Mouse (Mus musculus): ENCODE data around the gene Tnrc6b. TPM values are rescaled to one million over a fixed set of nuclear protein-coding genes. Genes with fewer than 3 reads are reported as not detected.

The Tnrc6b gene
- 16.7 and 17.9 TPM in 2 replicates for polyA plus RNA-seq (2014; fragmentation: Nextera tagmentation; extraction: Ambion mirVana)

GRCm38 (mm10) chr15:80710608-80711363, at the start of gene Tnrc6b:
Tnrc6b (plus strand) TSS chr15:80711313.
- Histone ChIP-seq H3K36me3 (ENCODE audit: control insufficient read depth, insufficient read depth, low read length) (no peaks in the 10 kb centered on the region), H3K4me3 (ENCODE audit: low read depth, low read length) (peak within 1 kb of the TSS; percentile 99), H3K4me1 (ENCODE audit: control insufficient read depth, insufficient read depth, low read length) (peaks cover 12% of the 10 kb centered on the region), H3K9me3 (replicated peaks; ENCODE audit: control insufficient read depth, low read length) (no peaks in the 10 kb centered on the region), H3K4me2 (peak within 1 kb of the TSS; percentile 96), H3K27me3 (ENCODE audit: control insufficient read depth, insufficient read depth, low read length) (no peaks in the 10 kb centered on the region), H3K9ac (ENCODE audit: low read depth, low read length) (peak within 1 kb of the TSS; percentile 87), H3K27ac (ENCODE audit: low read depth, low read length) (peak within 1 kb of the TSS; percentile 78)
- under 1% methylated on average over 39 of the region's 39 CpGs for WGBS (ENCODE audit: insufficient replicate concordance)
- ATAC-seq (replicated peaks; ENCODE audit: insufficient number of reproducible peaks, low FRiP score, low TSS enrichment) = peak; percentile 98

- Histone ChIP-seq H3K27me3 (ENCODE audit: control insufficient read depth, insufficient read depth, low read length) (0 out of 2 replicates have a peak, but pooled peaks cover 4% of the 10 kb centered on the region), H3K27ac (ENCODE audit: low read depth, low read length) (no peak overlapping the region), H3K4me1 (ENCODE audit: control insufficient read depth, insufficient read depth, low read length) (0 out of 2 replicates have a peak, but pooled peaks cover 3% of the 10 kb centered on the region), H3K36me3 (ENCODE audit: control insufficient read depth, insufficient read depth, low read length) (no peaks in the 10 kb centered on the region), H3K9ac (ENCODE audit: low read depth, low read length) (no peak overlapping the region), H3K4me3 (ENCODE audit: low read depth, low read length) (no peak overlapping the region), H3K4me2 (no peak overlapping the region), H3K9me3 (replicated peaks; ENCODE audit: control insufficient read depth, low read length) (no peaks in the 10 kb centered on the region)
- no peak for ATAC-seq (replicated peaks; ENCODE audit: insufficient number of reproducible peaks, low FRiP score, low TSS enrichment)
- 54% methylated on average over 4 of the region's 4 CpGs for WGBS (ENCODE audit: insufficient replicate concordance)
These were observed 46.7 kb upstream of the Tnrc6b start for GRCm38 (mm10) chr15:80664444-80664843.

DNA sequence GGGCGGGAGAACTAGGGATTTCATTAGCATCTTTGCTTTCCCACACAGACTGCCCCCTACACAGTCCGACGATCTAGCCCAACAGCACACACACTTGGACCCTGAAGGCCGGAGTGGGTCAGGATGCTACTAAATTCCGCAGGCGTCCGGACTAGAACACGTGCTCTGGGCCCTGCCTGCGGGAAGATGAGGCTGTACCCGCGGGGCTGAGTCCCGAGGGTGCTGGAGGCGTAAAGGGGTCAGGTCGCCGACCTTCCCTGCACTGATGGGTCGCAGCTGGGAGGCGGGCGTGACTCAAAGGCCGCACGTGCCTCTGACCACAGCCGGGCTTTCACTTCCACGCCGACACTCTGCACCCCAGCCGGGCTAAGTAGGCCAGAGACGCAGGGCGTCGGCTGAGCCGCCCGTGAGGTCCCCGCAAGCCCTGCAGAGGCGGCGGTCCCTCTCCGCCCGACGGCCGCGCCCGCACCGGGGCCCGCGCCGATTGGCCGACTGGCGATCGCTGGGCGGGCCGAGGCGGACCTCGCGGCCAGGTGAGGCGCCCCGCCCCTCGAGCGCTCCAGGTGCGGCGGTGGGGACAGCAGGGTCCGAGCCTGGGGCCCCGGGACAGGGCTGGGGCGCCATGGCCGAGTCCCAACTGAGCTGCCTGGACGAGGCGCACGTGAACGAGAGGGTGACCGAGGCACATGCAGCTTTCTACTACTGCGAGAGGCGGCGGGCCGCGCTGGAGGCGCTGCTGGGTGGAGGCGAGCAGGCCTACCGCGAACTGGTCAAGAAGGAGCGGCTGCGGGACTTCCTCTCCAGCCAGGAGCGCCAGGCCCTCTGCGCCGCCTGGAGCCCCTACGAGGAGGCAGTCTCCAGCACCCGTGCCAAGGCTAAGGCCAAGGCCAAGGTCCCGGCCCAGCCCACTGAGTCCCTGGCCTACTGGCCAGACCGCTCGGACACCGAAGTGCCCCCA, 39.5 kb upstream of the Tnrc6b start, which contains the start of gene Fam83f:
Gene Fam83f (plus strand): TSS at position 553 of the 958 bp plus-strand sequence.
- peak; percentile 31; the same call in 1 of the 2 replicates for ATAC-seq (replicated peaks; ENCODE audit: insufficient number of reproducible peaks, low FRiP score, low TSS enrichment)
- H3K9ac ChIP-seq (ENCODE audit: low read depth, low read length) = peak within 1 kb of the TSS; percentile 63
- H3K4me2 ChIP-seq = peak within 1 kb of the TSS; percentile 89
- peak within 1 kb of the TSS; percentile 49 for H3K4me3 ChIP-seq (ENCODE audit: low read depth, low read length)
- peaks cover 47% of the 10 kb centered on the region for H3K27me3 ChIP-seq (ENCODE audit: control insufficient read depth, insufficient read depth, low read length)
- H3K27ac ChIP-seq (ENCODE audit: low read depth, low read length) = no peak within 1 kb of the TSS
- H3K9me3 ChIP-seq (replicated peaks; ENCODE audit: control insufficient read depth, low read length) = no peaks in the 10 kb centered on the region
- H3K4me1 ChIP-seq (ENCODE audit: control insufficient read depth, insufficient read depth, low read length) = peaks cover 6% of the 10 kb centered on the region; the same call in 1 of the 2 replicates
- H3K36me3 ChIP-seq (ENCODE audit: control insufficient read depth, insufficient read depth, low read length) = no peaks in the 10 kb centered on the region
- 5% methylated on average over 85 of the region's 85 CpGs for WGBS (ENCODE audit: insufficient replicate concordance)

DNA sequence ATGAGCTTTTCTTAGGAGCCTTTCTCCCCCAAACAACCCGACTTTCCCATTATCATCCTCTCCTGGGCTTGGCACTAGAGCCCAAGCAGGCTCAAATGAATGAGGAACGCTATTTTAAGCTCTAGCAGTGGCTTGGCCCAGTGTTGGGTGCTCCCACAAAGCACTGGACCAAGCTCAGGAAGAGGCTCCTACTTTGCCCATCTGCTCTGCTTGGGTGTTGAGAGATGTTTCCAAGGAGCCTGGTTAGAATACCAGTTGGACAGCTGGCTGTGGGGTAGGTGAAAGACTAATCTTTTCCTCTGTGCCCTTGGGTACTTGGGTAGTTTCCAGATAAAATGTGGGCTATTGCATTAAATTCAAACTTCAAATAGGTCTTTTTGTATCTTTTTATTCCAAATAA, 38.3 kb upstream of the Tnrc6b start:
- Histone ChIP-seq H3K4me2 (no peak overlapping the region), H3K27me3 (ENCODE audit: control insufficient read depth, insufficient read depth, low read length) (peaks cover 47% of the 10 kb centered on the region), H3K9me3 (replicated peaks; ENCODE audit: control insufficient read depth, low read length) (no peaks in the 10 kb centered on the region), H3K4me3 (ENCODE audit: low read depth, low read length) (no peak overlapping the region), H3K9ac (ENCODE audit: low read depth, low read length) (no peak overlapping the region), H3K27ac (ENCODE audit: low read depth, low read length) (no peak overlapping the region), H3K36me3 (ENCODE audit: control insufficient read depth, insufficient read depth, low read length) (no peaks in the 10 kb centered on the region), H3K4me1 (ENCODE audit: control insufficient read depth, insufficient read depth, low read length) (peaks cover 6% of the 10 kb centered on the region; the same call in 1 of the 2 replicates)
- 58% methylated on average over 2 of the region's 2 CpGs for WGBS (ENCODE audit: insufficient replicate concordance)
- no peak for ATAC-seq (replicated peaks; ENCODE audit: insufficient number of reproducible peaks, low FRiP score, low TSS enrichment)

DNA sequence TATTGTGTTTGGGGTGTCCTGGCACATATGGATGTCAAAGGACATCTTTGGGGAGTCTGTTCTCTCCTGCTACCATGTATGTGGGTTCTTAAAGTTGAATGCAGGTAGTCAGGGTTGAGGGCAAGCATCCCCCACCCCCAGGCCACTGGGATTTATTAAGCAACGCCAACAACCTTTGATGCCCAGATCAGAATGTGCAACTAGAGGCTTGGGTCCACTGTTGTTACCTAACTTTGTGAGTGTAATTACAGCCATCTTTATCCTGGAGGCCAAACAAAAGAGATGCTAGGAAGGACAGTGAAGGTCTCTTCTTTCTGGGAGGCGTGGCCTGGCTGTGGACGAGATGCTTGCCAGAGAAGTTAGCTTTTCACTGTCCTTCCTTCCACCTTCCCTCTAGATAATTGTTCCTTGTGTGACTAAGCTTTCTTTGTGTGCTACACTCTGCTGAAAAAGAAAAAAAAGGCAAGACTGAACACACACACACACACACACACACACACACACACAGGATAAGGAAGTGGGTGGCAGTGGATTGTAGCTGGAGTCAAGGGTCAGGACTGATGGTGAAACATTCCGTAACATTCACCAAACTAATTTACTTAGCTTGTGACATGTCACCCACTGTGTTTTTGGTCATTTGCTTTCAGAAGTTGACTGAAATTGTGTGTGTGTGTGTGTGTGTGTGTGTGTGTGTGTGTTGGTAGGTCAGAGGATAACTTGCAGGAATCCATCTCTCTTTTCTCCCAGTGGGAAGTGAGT, 37.6 kb upstream of the Tnrc6b start:
- Histone ChIP-seq H3K4me3 (ENCODE audit: low read depth, low read length) (no peak overlapping the region), H3K9me3 (replicated peaks; ENCODE audit: control insufficient read depth, low read length) (no peaks in the 10 kb centered on the region), H3K27me3 (ENCODE audit: control insufficient read depth, insufficient read depth, low read length) (peaks cover 47% of the 10 kb centered on the region), H3K27ac (ENCODE audit: low read depth, low read length) (no peak overlapping the region), H3K4me1 (ENCODE audit: control insufficient read depth, insufficient read depth, low read length) (peaks cover 6% of the 10 kb centered on the region; the same call in 1 of the 2 replicates), H3K9ac (ENCODE audit: low read depth, low read length) (no peak overlapping the region), H3K36me3 (ENCODE audit: control insufficient read depth, insufficient read depth, low read length) (no peaks in the 10 kb centered on the region), H3K4me2 (no peak overlapping the region)
- 68% methylated on average over 4 of the region's 4 CpGs for WGBS (ENCODE audit: insufficient replicate concordance)
- ATAC-seq (replicated peaks; ENCODE audit: insufficient number of reproducible peaks, low FRiP score, low TSS enrichment) = no peak

DNA sequence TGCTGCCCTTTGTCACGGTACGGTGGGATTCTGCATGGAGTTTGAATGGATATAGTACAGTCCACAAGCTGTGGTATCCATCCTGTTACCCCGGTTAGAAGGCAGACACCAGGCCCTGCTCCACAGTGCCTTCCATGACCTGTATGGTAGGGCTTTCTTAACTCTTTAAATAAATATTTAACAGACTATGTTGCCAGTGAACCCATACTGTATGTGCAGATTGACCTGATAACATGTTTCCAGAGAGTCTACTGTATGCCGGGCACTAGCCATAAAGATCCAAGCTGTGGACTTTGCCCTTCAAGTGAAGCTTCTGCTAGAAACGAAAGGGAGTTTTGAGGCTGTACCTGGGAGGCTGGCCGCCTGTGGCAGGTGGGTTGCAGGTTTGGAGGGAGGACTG, 36.4 kb upstream of the Tnrc6b start:
- H3K27ac ChIP-seq (ENCODE audit: low read depth, low read length) = no peak overlapping the region
- no peak overlapping the region for H3K4me2 ChIP-seq
- no peak for ATAC-seq (replicated peaks; ENCODE audit: insufficient number of reproducible peaks, low FRiP score, low TSS enrichment)
- H3K4me1 ChIP-seq (ENCODE audit: control insufficient read depth, insufficient read depth, low read length) = peaks cover 13% of the 10 kb centered on the region
- H3K9ac ChIP-seq (ENCODE audit: low read depth, low read length) = no peak overlapping the region
- no peaks in the 10 kb centered on the region for H3K9me3 ChIP-seq (replicated peaks; ENCODE audit: control insufficient read depth, low read length)
- H3K4me3 ChIP-seq (ENCODE audit: low read depth, low read length) = no peak overlapping the region
- H3K36me3 ChIP-seq (ENCODE audit: control insufficient read depth, insufficient read depth, low read length) = no peaks in the 10 kb centered on the region
- H3K27me3 ChIP-seq (ENCODE audit: control insufficient read depth, insufficient read depth, low read length) = peaks cover 44% of the 10 kb centered on the region
- 75% methylated on average over 6 of the region's 6 CpGs for WGBS (ENCODE audit: insufficient replicate concordance)

- no peak for ATAC-seq (replicated peaks; ENCODE audit: insufficient number of reproducible peaks, low FRiP score, low TSS enrichment)
- H3K27ac ChIP-seq (ENCODE audit: low read depth, low read length) = 0 out of 2 replicates have a peak overlapping the region, but pooled peaks have one; percentile 5
- peaks cover 27% of the 10 kb centered on the region for H3K4me1 ChIP-seq (ENCODE audit: control insufficient read depth, insufficient read depth, low read length)
- no peak overlapping the region for H3K4me3 ChIP-seq (ENCODE audit: low read depth, low read length)
- no peak overlapping the region for H3K9ac ChIP-seq (ENCODE audit: low read depth, low read length)
- no peaks in the 10 kb centered on the region for H3K9me3 ChIP-seq (replicated peaks; ENCODE audit: control insufficient read depth, low read length)
- H3K36me3 ChIP-seq (ENCODE audit: control insufficient read depth, insufficient read depth, low read length) = no peaks in the 10 kb centered on the region
- no peak overlapping the region for H3K4me2 ChIP-seq
- H3K27me3 ChIP-seq (ENCODE audit: control insufficient read depth, insufficient read depth, low read length) = peaks cover 6% of the 10 kb centered on the region; the same call in 1 of the 2 replicates
- WGBS (ENCODE audit: insufficient replicate concordance) = 42% methylated on average over 8 of the region's 8 CpGs
These were observed 31.4 kb upstream of the Tnrc6b start for GRCm38 (mm10) chr15:80679515-80680215.

Data from heart, embryonic 11.5 days (tissue).